Mouse (Mus musculus): ENCODE results near the gene Tdrd3.

The Tdrd3 gene

DNA sequence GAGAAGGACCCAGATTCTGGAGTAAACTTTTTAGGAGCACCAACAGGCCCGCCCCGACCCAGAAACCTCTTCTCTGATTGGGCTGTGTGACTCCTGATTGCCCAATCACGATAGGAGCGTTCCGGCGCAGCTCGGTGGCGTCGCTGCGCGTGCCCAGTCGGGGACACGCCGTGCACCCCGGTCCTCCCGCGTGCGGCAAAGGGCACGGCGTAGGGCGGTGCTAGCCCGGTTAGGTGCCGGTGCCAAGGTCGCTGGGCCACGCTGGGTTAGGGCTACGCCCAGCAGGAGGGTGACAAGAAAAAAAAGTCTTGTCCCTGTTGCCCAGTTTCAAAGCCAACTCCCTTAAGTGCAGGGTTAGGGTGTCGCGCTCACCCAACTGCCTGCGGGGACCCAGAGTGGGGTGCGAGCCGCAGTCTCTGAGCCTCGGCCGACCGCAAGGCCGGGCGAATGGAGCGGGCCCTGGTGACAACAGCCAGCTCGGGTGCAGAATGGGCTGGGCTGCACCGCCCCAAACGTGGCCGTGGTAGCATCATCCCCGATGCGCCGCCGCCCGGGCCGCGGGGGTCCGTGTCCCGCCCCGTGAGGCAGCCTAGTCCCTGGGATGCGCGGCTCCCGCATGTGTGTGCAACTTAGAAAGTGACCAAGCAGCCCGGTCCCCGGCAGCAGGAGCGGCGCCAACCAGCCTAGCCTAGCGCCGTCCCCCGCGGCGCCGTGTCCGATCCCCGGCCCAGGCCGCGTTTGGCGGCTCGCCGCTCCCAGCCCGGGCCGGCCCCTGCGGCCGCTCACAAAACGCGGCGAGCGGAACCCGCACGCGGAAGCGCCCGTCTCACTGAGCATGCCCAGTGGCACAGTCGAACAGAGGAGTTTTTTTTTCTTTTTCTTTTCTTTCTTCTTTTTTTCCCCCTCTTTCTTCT is at the start of gene Tdrd3:
Tdrd3 (plus strand) TSS at position 832 of the 914 bp plus-strand sequence.
- peak; percentile 95 to 97 for DNase-seq

GRCm38 (mm10) chr14:87367169-87367568 is 49.3 kb upstream of the Tdrd3 start:
- DNase-seq: peak; percentile 25 to 65

- DNase-seq: no peak
Measured at GRCm38 (mm10) chr14:87383041-87383440, 33.4 kb upstream of the Tdrd3 start.

DNA sequence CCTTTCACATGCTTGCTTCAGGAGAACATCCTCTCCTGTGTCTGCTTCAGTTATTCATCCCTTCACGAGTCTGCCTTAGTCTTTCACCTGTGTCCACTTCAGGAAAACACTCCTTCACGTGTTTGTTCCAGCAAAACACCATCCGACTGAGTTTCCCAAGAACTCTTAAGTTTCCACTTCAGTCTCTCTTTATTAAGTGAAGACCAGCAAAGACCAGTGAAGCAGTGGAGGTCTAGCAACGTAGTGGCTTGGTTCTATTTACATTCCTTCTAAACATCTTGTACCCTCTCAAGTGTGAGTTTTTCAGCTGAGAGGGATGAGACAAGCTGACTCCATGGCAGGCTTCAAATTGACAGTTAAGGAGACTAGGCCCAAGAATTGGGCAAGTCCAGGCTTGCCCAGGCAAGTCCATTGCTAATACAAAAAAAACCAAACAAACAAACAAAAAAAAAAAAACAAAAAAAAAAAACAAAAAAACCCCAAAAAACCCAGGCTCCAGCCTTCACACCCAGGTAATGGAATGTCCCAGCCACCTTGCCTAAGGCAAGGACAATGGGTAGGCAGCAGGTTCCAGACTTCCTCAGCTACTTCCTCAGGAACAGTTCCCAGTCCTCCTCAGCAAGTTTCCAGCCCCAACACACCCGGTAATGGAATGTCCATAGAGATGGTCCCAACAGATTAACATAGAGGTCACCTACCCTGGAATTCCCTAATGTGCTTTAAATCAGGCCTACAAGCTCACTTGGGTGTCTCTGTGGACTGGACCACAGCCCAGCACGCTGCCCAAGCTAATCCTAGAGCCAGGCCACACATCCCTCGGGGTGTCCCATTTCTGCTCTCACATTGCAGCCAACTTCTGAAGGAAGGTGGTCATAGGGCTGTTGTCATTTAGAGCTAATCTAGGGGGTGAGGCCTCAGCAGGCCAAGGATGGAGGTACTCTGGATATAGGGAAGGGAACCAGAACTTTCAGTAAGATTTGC is 31.9 kb upstream of the Tdrd3 start:
- DNase-seq: no peak

- no peak for DNase-seq
Measured at GRCm38 (mm10) chr14:87393096-87393495, 23.3 kb upstream of the Tdrd3 start.

GRCm38 (mm10) chr14:87396643-87397042 is 19.8 kb upstream of the Tdrd3 start:
- no peak for DNase-seq

- DNase-seq: no peak
Measured at GRCm38 (mm10) chr14:87415486-87415807, 992 bp upstream of the Tdrd3 start.

- peak; percentile 62 to 80 for DNase-seq
Measured at GRCm38 (mm10) chr14:87416755-87417690, 584 bp downstream of the Tdrd3 start.

DNA sequence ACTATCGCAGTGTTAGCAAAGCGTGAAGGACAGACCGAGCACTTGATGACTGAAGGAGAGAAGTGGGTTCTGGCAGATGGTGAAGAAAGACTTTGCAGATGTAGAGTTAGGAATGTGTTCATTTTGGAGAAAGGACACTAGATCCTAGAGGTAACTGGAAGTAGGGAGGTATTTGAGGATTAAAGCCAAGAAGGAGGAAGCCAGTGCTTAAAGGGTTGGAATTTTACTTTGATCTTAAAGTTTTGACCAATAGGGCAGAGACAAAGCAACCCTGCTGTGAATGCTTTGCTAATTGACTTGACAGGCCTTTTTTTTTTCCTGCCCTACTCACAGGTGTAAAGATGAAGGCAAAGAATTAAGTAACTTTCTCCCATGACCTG is 1.2 kb downstream of the Tdrd3 start:
- no peak for DNase-seq

DNA sequence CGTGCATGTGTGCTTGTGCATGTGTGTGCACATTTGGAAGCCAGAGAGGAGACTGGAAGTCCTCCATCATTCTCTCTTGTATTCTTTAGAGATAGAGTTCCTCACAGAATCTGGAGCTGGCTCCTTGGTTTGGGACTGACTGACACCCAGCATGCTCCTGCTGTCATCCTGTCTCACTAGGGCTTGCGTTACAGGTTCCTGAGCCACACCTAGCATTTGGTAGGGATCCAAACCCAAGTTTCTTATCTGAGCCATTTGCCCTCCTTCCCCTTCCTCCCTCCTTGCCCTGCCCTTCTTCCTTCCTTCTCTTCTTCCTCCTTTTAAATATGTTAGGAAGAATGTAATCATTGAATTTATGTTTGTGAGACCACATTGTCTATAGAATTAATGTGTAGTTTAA is 3.3 kb downstream of the Tdrd3 start:
- no peak for DNase-seq

GRCm38 (mm10) chr14:87420576-87420975 is 4.1 kb downstream of the Tdrd3 start:
- no peak for DNase-seq

DNA sequence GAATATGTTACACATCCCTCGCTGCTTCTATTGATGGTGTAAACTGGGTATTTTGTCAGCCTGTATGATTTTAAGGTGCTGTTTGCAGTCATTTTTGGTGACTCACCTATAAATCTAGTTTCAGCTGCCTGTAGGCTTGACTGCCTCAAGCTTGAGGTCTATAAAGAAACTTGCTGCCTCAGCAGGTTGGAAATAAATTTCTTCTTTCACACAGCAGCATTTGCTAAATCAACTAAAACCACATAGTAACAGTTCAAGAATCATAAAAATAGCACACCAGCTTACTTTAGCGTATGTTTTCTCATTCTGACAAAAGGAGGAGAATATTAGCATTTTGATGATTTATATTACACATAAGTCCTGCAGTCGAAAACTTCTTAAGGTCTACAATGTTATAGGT is 6.0 kb downstream of the Tdrd3 start:
- DNase-seq: no peak

GRCm38 (mm10) chr14:87426297-87426922 is 10.0 kb downstream of the Tdrd3 start:
- no peak for DNase-seq

GRCm38 (mm10) chr14:87427032-87427431 is 10.6 kb downstream of the Tdrd3 start:
- no peak for DNase-seq

- DNase-seq: no peak
Measured at GRCm38 (mm10) chr14:87427659-87428289, 11.3 kb downstream of the Tdrd3 start.

- no peak for DNase-seq
Measured at GRCm38 (mm10) chr14:87433390-87433915, 17.0 kb downstream of the Tdrd3 start.

DNA sequence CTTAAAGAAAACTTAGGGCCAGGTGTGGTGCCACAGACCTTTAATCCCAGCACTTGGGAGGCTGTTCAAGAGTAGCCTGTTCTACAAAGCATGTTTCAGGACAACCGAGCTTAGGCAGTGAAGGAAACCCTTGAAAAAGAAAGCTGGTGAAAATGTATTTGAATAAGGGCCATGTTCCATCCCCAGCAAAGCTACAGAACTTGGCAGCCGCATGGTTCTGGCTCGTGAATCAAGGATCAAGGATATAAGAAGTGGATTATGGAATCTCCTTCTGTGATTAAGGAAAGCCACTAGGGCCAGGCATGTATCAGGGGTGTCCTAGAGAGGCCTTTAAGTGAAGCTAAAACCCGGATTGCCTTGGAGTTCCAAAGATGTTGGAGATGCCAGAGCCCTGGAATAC is 18.9 kb downstream of the Tdrd3 start:
- no peak for DNase-seq

GRCm38 (mm10) chr14:87439721-87440120 is 23.3 kb downstream of the Tdrd3 start:
- DNase-seq: no peak

GRCm38 (mm10) chr14:87446331-87446913 is 30.0 kb downstream of the Tdrd3 start:
- no peak for DNase-seq

GRCm38 (mm10) chr14:87451645-87452443 is 35.4 kb downstream of the Tdrd3 start:
- DNase-seq: peak in 1 of 2 experiments; percentile 77

Measured in lung, postnatal 4 days (tissue).